Mouse (Mus musculus) forebrain, embryonic 12.5 days (tissue): ENCODE measurements at regions not wholly inside any gene's neighbourhood (a gene's known extent, or its start where the extent isn't known, plus 50 kb on each side); places are given as distances from the start of the nearest gene placed in this dataset.

Source experiments
- ATAC-seq: fragments of 200-750 bp; cut with Nextera tagmentation; 2 replicates; pipeline ENCODE4 v1.8.0; 2017; ENCODE audit warnings: moderate TSS enrichment; ENCODE audit not compliant: low FRiP score
- H3K27ac ChIP-seq: fragments of 300-500 bp; sonication (generic); 2 replicates; pipeline ENCODE4 v1.5.1; 2016; ENCODE audit warnings: mild to moderate bottlenecking
- H3K27me3 ChIP-seq: fragments of 300-500 bp; sonication (generic); 2 replicates; pipeline ENCODE4 v1.6.1; 2016; ENCODE audit warnings: mild to moderate bottlenecking
- H3K36me3 ChIP-seq: fragments of 300-500 bp; sonication (generic); replicated peaks from 2 replicates; pipeline ENCODE4 v1.6.1; 2016; ENCODE audit warnings: mild to moderate bottlenecking
- H3K4me1 ChIP-seq: fragments of 300-500 bp; sonication (generic); 2 replicates; pipeline ENCODE4 v1.6.1; 2016
- H3K4me2 ChIP-seq: fragments of 300-500 bp; sonication (generic); 2 replicates; pipeline ENCODE4 v1.6.1; 2016; ENCODE audit warnings: mild to moderate bottlenecking, moderate library complexity
- H3K4me3 ChIP-seq: fragments of 300-500 bp; sonication (generic); replicated peaks from 2 replicates; pipeline ENCODE4 v1.5.1; 2016; ENCODE audit warnings: mild to moderate bottlenecking
- H3K9ac ChIP-seq: fragments of 300-500 bp; sonication (generic); 2 replicates; pipeline ENCODE4 v1.6.1; 2016; ENCODE audit warnings: mild to moderate bottlenecking
- H3K9me3 ChIP-seq: fragments of 300-500 bp; sonication (generic); 2 replicates; pipeline ENCODE4 v1.6.1; 2016
- WGBS: fragments of 180-500 bp; shearing (Covaris S2); methylation state at CpG from one replicate; pipeline ENCODE4 v1.1.7; 2016; 5-methylcytosine and 5-hydroxymethylcytosine counted together

- Histone ChIP-seq H3K4me3 (no peak overlapping the region), H3K9ac (no peak overlapping the region), H3K27me3 (no peaks in the 10 kb centered on the region), H3K27ac (no peak overlapping the region), H3K4me1 (peaks cover 8% of the 10 kb centered on the region; the same call in 1 of the 2 replicates), H3K36me3 (no peaks in the 10 kb centered on the region), H3K9me3 (no peaks in the 10 kb centered on the region), H3K4me2 (no peak overlapping the region)
- WGBS: 89% methylated on average over 2 of the region's 2 CpGs
- no peak for ATAC-seq
Measured at GRCm38 (mm10) chr6:99782996-99783395, 56.8 kb upstream of the Prok2 start.
